Mouse (Mus musculus) megakaryocyte progenitor cell, adult 5-6 weeks (primary cell): ENCODE results near the gene Rhox13. TPM values are rescaled to one million over a fixed set of nuclear protein-coding genes. Genes with fewer than 3 reads are reported as not detected.

Experiments
- ATAC-seq: replicated peaks from 2 replicates; pipeline ENCODE4 v1.8.0; 2016; ENCODE audit warnings: mild to moderate bottlenecking, moderate TSS enrichment, inconsistent platforms; ENCODE audit not compliant: poor library complexity
- total RNA-seq, 2 experiments: library from RNA; stranded (forward) in 1 of 2; stranded (reverse) in 1 of 2; fragments of 157-497, 149-512 nt in 1 of 2; fragments of 200-1000 nt in 1 of 2; gene quantifications; 2 replicates each; pipeline versions ENCODE4 v1.2.3 to v1.2.4; 2015 to 2017

Gene Rhox13
- total RNA-seq (2015) (not detected in 2 replicates), total RNA-seq (2017) (not detected in 2 replicates)

DNA sequence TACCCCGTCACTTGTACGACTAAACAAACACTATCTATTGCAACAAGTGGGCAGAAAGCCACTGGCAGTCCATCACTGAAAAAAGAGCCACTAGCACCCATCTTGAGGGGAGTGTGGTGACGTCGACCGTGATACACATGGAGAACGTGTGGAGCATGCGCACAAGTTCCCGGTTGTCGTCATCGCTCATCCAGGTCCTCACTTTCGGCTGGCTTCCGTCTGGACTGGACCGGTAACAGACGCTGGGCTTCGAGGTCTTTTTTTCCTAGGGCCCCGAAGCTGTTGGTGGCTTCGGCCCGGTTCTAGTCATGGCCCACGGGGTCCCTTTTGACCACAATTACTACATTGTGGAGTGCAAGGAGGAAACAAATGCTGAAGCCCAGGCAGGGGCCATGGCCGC is at the start of gene Rhox13:
Gene Rhox13, plus strand, starts transcription at position 238 of the 400 bp plus-strand sequence.
- ATAC-seq: no peak

DNA sequence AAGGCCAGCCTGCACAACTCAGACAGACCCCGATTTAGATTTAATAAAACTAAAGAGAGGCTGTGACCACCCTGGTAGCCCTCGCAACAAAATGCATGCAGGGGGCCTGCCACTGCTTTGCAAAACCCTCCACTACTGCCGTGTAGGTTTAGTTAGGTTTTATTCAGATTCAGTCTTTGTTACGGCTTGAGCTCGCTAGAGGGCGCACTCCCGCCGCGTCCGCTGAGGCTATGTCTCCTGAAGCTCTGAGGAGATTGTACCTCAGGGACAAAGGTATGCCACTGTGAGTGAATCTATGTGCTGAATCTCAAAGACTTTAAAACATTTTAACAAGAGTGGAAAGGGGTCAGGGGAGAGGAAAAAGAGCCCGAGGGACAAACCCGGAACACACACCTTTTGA is 36.8 kb upstream of the Rhox13 start:
- ATAC-seq: 0 out of 2 replicates have a peak, but pooled peaks have one; percentile 57

- ATAC-seq: no peak
Measured at GRCm38 (mm10) chrX:38085041-38085440, 36.0 kb upstream of the Rhox13 start, which contains the start of gene Rhox11. Gene Rhox11 (minus strand): TSS chrX:38085141.

- ATAC-seq: no peak
Measured at GRCm38 (mm10) chrX:38110807-38111206, 10.2 kb upstream of the Rhox13 start, which contains the start of gene Rhox12. Gene Rhox12 (minus strand): TSS chrX:38110907.

- ATAC-seq: no peak
Measured at GRCm38 (mm10) chrX:38121478-38121877, 459 bp downstream of the Rhox13 start.

- ATAC-seq: no peak
Measured at GRCm38 (mm10) chrX:38159097-38159496, 38.1 kb downstream of the Rhox13 start.

DNA sequence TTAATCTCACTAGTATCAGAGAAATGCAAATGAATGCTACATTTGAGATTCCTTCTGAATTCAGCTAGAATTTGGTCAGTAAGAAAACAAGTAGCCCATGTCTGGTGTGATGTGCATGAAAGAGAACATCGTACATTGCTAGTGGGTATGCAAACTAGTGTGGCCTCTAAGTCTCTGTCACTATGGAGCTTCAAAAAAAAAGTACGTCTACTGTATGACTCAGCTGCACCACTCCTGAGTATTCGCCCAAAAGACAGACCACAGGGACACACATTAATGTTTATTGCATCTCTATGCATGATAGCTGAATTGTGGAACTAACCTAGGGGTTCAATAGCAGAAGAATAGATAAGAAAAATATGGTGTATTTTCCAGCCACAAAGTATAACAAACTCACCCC is 44.3 kb downstream of the Rhox13 start:
- ATAC-seq: no peak

DNA sequence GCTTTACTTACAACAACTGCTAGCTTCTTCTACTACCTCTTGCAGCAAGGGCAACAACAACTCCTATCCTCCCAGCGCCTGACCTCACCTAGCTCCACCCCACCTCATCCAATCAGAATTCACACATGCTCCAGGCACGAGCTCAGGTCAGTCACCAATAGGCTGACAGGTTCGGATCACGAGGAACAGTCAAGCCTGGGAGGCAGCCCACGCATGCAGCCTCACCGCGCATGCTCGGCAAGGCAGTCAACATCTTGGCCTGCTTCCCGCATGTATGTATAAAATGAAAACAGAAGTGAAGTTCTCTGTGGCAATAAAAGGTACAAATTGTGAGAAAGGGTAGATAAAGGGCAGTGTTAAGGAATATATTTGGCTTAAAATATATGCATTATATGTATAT is 45.0 kb downstream of the Rhox13 start:
- no peak for ATAC-seq

DNA sequence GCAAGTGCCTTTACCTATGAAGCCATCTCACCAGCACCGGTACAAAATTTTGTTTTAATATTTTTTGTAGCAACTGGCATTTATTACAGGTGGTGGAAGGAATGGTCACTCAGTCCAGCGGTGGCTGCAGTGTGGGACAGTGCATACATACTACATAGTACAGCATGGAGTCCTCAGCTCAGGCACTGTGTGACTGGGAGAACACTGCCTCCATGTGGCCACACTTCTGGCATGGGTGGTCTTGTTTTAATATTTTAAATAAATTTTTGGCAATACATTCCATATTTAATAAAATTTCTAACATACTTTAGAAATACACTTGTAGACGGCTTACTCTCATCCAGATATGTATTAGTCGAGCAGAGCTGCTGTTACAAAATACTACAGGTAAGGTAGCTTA is 45.6 kb downstream of the Rhox13 start:
- ATAC-seq: no peak

Other genes with a start within 250 kb of the Rhox13 start
- not detected in 2 replicates for gene Rhox8, start 242.3 kb upstream of the Rhox13 start, total RNA-seq (2015)
- not detected in 2 replicates for gene Rhox8, start 242.3 kb upstream of the Rhox13 start, total RNA-seq (2017)
- gene Rhox7b, start 224.0 kb upstream of the Rhox13 start, total RNA-seq (2015): not detected in 2 replicates
- not detected in 2 replicates for gene Rhox7b, start 224.0 kb upstream of the Rhox13 start, total RNA-seq (2017)
- not detected in 2 replicates for gene Rhox9, start 219.4 kb upstream of the Rhox13 start, total RNA-seq (2015)
- gene Rhox9, start 219.4 kb upstream of the Rhox13 start, total RNA-seq (2017): not detected in 2 replicates
- not detected in 2 replicates for gene Btg1-ps1, start 102.4 kb upstream of the Rhox13 start, total RNA-seq (2015)
- not detected in 2 replicates for gene Btg1-ps1, start 102.4 kb upstream of the Rhox13 start, total RNA-seq (2017)
- not detected in 2 replicates for gene Btg1-ps2, start 78.1 kb upstream of the Rhox13 start, total RNA-seq (2015)
- not detected in 2 replicates for gene Btg1-ps2, start 78.1 kb upstream of the Rhox13 start, total RNA-seq (2017)
- not detected in 2 replicates for gene Rhox10, start 54.7 kb upstream of the Rhox13 start, total RNA-seq (2015)
- gene Rhox10, start 54.7 kb upstream of the Rhox13 start, total RNA-seq (2017): not detected in 2 replicates
- gene Rhox11, start 36.1 kb upstream of the Rhox13 start, total RNA-seq (2015): not detected in 2 replicates
- not detected in 2 replicates for gene Rhox11, start 36.1 kb upstream of the Rhox13 start, total RNA-seq (2017)
- gene Rhox12, start 10.3 kb upstream of the Rhox13 start, total RNA-seq (2015): not detected in 2 replicates
- not detected in 2 replicates for gene Rhox12, start 10.3 kb upstream of the Rhox13 start, total RNA-seq (2017)
- gene Zbtb33, start 68.6 kb downstream of the Rhox13 start, total RNA-seq (2015): 27.1 and 31.2 TPM in 2 replicates
- 17.4 and 21.7 TPM in 2 replicates for gene Zbtb33, start 68.6 kb downstream of the Rhox13 start, total RNA-seq (2017)
- gene Tmem255a, start 131.2 kb downstream of the Rhox13 start, total RNA-seq (2015): not detected in 2 replicates
- 0.07 and 0.21 TPM in 2 replicates for gene Tmem255a, start 131.2 kb downstream of the Rhox13 start, total RNA-seq (2017)
- gene Atp1b4, start 195.0 kb downstream of the Rhox13 start, total RNA-seq (2015): not detected in 2 replicates
- gene Atp1b4, start 195.0 kb downstream of the Rhox13 start, total RNA-seq (2017): not detected in 2 replicates